17 mouse cellular contexts compared by ENCODE assay signal in the genomic region with DNA sequence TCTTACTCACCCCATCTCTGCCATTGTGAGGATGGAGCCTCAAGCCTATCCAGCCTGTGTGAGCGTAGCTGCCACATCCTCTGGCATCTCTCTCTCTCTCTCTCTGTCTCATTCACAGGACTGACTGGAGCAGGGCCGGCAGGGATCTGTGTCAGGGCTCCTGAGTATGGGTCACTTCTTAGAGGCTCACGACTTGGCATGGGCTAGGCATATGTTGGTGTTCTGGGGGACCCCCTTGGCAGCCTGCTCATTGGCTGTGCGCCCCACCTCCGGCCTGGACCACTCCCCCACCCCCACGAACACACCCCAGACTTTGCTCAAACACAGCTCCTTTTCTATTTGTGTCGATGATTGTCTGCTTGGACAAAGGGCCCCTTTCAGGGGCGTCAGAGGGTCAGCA. TPM values are rescaled to one million over a fixed set of nuclear protein-coding genes. Genes with fewer than 3 reads are reported as not detected.
DNase-seq lines count a peak whose midpoint lies in the region; ATAC-seq and TF ChIP-seq lines count a peak whose summit lies in the region.
"Had no signal": no experiment of that assay in that cellular context is flagged by ENCODE, and none has a peak within 500 bp of the region (broad histone marks: within the 10 kb centered on the region; RNA-seq: fewer than 3 reads in every experiment).

No protein-coding gene starts in this region.

- ATAC-seq in forebrain, embryonic 14.5 days: peak; percentile 65
- peak; percentile 62 for ATAC-seq in hindbrain, embryonic 16.5 days
- ATAC-seq in midbrain, postnatal 0 days (ENCODE audit: low FRiP score): peak; percentile 41; the same call in 1 of the 2 replicates
- ATAC-seq: intestine, embryonic 15.5 days had no signal

- H3K4me2 ChIP-seq in forebrain, embryonic 14.5 days (ENCODE audit: low read length): no peak overlapping the region
- no peak overlapping the region for H3K4me2 ChIP-seq in hindbrain, embryonic 16.5 days (ENCODE audit: low read length)
- H3K4me2 ChIP-seq in midbrain, postnatal 0 days (ENCODE audit: low read depth, low read length, poor library complexity, severe bottlenecking): no peak overlapping the region
- H3K4me2 ChIP-seq: heart, embryonic 15.5 days; intestine, embryonic 15.5 days; limb, embryonic 12.5 days; liver, embryonic 15.5 days had no signal

- H3K9me3 ChIP-seq in forebrain, embryonic 10.5 days: no peaks in the 10 kb centered on the region
- H3K9me3 ChIP-seq in forebrain, embryonic 14.5 days (replicated peaks; ENCODE audit: control insufficient read depth, low read length): no peaks in the 10 kb centered on the region
- H3K9me3 ChIP-seq in hindbrain, embryonic 16.5 days (ENCODE audit: control insufficient read depth, low read length): no peaks in the 10 kb centered on the region
- H3K9me3 ChIP-seq in midbrain, postnatal 0 days (ENCODE audit: low read length): no peaks in the 10 kb centered on the region
- H3K9me3 ChIP-seq: heart, embryonic 15.5 days; intestine, embryonic 15.5 days; limb, embryonic 12.5 days; liver, embryonic 15.5 days had no signal

- no peak overlapping the region for H3K9ac ChIP-seq in forebrain, embryonic 14.5 days (ENCODE audit: low read length)
- H3K9ac ChIP-seq in hindbrain, embryonic 16.5 days (ENCODE audit: low read depth, low read length): no peak overlapping the region
- no peak overlapping the region for H3K9ac ChIP-seq in midbrain, postnatal 0 days (replicated peaks; ENCODE audit: low read length, poor library complexity, severe bottlenecking)
- H3K9ac ChIP-seq: heart, embryonic 15.5 days; intestine, embryonic 15.5 days; limb, embryonic 12.5 days; liver, embryonic 15.5 days had no signal

- no peaks in the 10 kb centered on the region for H3K36me3 ChIP-seq in forebrain, embryonic 10.5 days (replicated peaks)
- H3K36me3 ChIP-seq in forebrain, embryonic 14.5 days (ENCODE audit: control insufficient read depth, insufficient read depth, low read length): no peaks in the 10 kb centered on the region
- H3K36me3 ChIP-seq in hindbrain, embryonic 16.5 days (ENCODE audit: control insufficient read depth, insufficient read depth, low read length): no peaks in the 10 kb centered on the region
- no peaks in the 10 kb centered on the region for H3K36me3 ChIP-seq in midbrain, postnatal 0 days (ENCODE audit: insufficient read depth, low read length)
- H3K36me3 ChIP-seq: heart, embryonic 15.5 days; intestine, embryonic 15.5 days; limb, embryonic 12.5 days; liver, embryonic 15.5 days had no signal

- peak overlapping the region; percentile 1; the same call in 1 of the 2 replicates for H3K4me3 ChIP-seq in forebrain, embryonic 10.5 days
- H3K4me3 ChIP-seq in forebrain, embryonic 14.5 days (ENCODE audit: low read depth, low read length): no peak overlapping the region
- H3K4me3 ChIP-seq in hindbrain, embryonic 16.5 days (ENCODE audit: low read length): no peak overlapping the region
- H3K4me3 ChIP-seq in midbrain, postnatal 0 days (ENCODE audit: low read depth, low read length): no peak overlapping the region
- H3K4me3 ChIP-seq: heart, embryonic 15.5 days; intestine, embryonic 15.5 days; limb, embryonic 12.5 days; liver, embryonic 15.5 days; myocyte had no signal

- no peak for TF ChIP-seq CTCF in midbrain, postnatal 0 days (IDR thresholded peaks at IDR 0.05)

- peaks cover 90% of the 10 kb centered on the region for H3K4me1 ChIP-seq in forebrain, embryonic 10.5 days
- peaks cover 43% of the 10 kb centered on the region for H3K4me1 ChIP-seq in forebrain, embryonic 14.5 days (ENCODE audit: control insufficient read depth, insufficient read depth, low read length)
- peaks cover 16% of the 10 kb centered on the region; the same call in 1 of the 2 replicates for H3K4me1 ChIP-seq in hindbrain, embryonic 16.5 days (ENCODE audit: control insufficient read depth, insufficient read depth, low read depth, low read length)
- no peaks in the 10 kb centered on the region for H3K4me1 ChIP-seq in midbrain, postnatal 0 days (ENCODE audit: insufficient read depth, low read length)

- H3K27ac ChIP-seq in forebrain, embryonic 10.5 days: peak overlapping the region; percentile 83
- peak overlapping the region; percentile 68 for H3K27ac ChIP-seq in forebrain, embryonic 14.5 days (ENCODE audit: low read depth, low read length)
- H3K27ac ChIP-seq in hindbrain, embryonic 16.5 days (ENCODE audit: low read depth, low read length): peak overlapping the region; percentile 53
- peak overlapping the region; percentile 44 for H3K27ac ChIP-seq in midbrain, postnatal 0 days (ENCODE audit: low read depth, low read length)
- H3K27ac ChIP-seq: heart, embryonic 15.5 days; intestine, embryonic 15.5 days; limb, embryonic 12.5 days; liver, embryonic 15.5 days; macrophage had no signal

- H3K27me3 ChIP-seq in forebrain, embryonic 10.5 days (ENCODE audit: poor library complexity, severe bottlenecking): peaks cover 92% of the 10 kb centered on the region
- no peaks in the 10 kb centered on the region for H3K27me3 ChIP-seq in forebrain, embryonic 14.5 days (replicated peaks; ENCODE audit: control insufficient read depth, insufficient read depth, low read length)
- 0 out of 2 replicates have a peak, but pooled peaks cover 2% of the 10 kb centered on the region for H3K27me3 ChIP-seq in hindbrain, embryonic 16.5 days (replicated peaks; ENCODE audit: control insufficient read depth, insufficient read depth, low read length)
- no peaks in the 10 kb centered on the region for H3K27me3 ChIP-seq in midbrain, postnatal 0 days (ENCODE audit: insufficient read depth, low read length)
- H3K27me3 ChIP-seq: intestine, embryonic 15.5 days had no signal

- WGBS in forebrain, embryonic 10.5 days: 33% methylated on average over 8 of the region's 8 CpGs
- 15% methylated on average over 8 of the region's 8 CpGs for WGBS in forebrain, embryonic 14.5 days
- 16% methylated on average over 8 of the region's 8 CpGs for WGBS in hindbrain, embryonic 16.5 days
- 18% methylated on average over 8 of the region's 8 CpGs for WGBS in midbrain, postnatal 0 days

- DNase-seq in forebrain, embryonic 10.5 days (ENCODE audit: extremely low spot score, low spot score): no peak
- peak; percentile 66 for DNase-seq in forebrain, embryonic 14.5 days (ENCODE audit: low spot score)
- peak; percentile 56 for DNase-seq in midbrain, postnatal 0 days (ENCODE audit: low spot score)
- DNase-seq in heart, adult 11 months: no peak
- DNase-seq in heart, postnatal 14 days: no peak
- no peak for DNase-seq in heart, postnatal 36 days
- DNase-seq: cerebellum, adult 11 months; gastrocnemius, postnatal 36 days; kidney, postnatal 25 days; retina, postnatal 1 day had no signal

- intact Hi-C loops in heart, postnatal 14 days (cut with DNase I): no loop called here
- intact Hi-C loops in heart, postnatal 36 days (cut with DNase I): no loop called here

RNA-seq across cellular contexts. Expression of a gene that starts 17.5 kb away (rescaled TPM):
- 33.4 and 39.1 TPM in 2 replicates for polyA plus RNA-seq in forebrain, embryonic 10.5 days (2016; fragmentation: Nextera tagmentation; extraction: Ambion mirVana)
- 27.5 and 30.8 TPM in 2 replicates for polyA plus RNA-seq in forebrain, embryonic 14.5 days (2014; fragmentation: Nextera tagmentation; extraction: Ambion mirVana)
- polyA plus RNA-seq in hindbrain, embryonic 16.5 days (2015; fragmentation: Nextera tagmentation; extraction: Ambion mirVana): 45.9 and 48.2 TPM in 2 replicates
- 71.3 and 81.6 TPM in 2 replicates for total RNA-seq in midbrain, postnatal 0 days (2014; rRNA removed)
- 24.5 and 28.1 TPM in 2 replicates for polyA plus RNA-seq in midbrain, postnatal 0 days (2015; fragmentation: Nextera tagmentation; extraction: Ambion mirVana)
- total RNA-seq in heart, postnatal 14 days (2021): 10 to 100 TPM; 12.7 to 13.0 TPM
- total RNA-seq in heart, postnatal 36 days (2021): 1 to 10 TPM; 6.2 to 9.6 TPM
- polyA plus RNA-seq: macrophage had no signal

RNA-seq across cellular contexts. Expression of a gene that starts 45.8 kb away (rescaled TPM):
- polyA plus RNA-seq in forebrain, embryonic 10.5 days (2016; fragmentation: Nextera tagmentation; extraction: Ambion mirVana): 38.0 and 39.5 TPM in 2 replicates
- 35.8 and 39.5 TPM in 2 replicates for polyA plus RNA-seq in forebrain, embryonic 14.5 days (2014; fragmentation: Nextera tagmentation; extraction: Ambion mirVana)
- 32.5 and 35.3 TPM in 2 replicates for polyA plus RNA-seq in hindbrain, embryonic 16.5 days (2015; fragmentation: Nextera tagmentation; extraction: Ambion mirVana)
- 26.0 and 29.5 TPM in 2 replicates for total RNA-seq in midbrain, postnatal 0 days (2014; rRNA removed)
- 17.3 and 21.4 TPM in 2 replicates for polyA plus RNA-seq in midbrain, postnatal 0 days (2015; fragmentation: Nextera tagmentation; extraction: Ambion mirVana)
- 10 to 100 TPM; 17.0 to 17.8 TPM for total RNA-seq in heart, postnatal 14 days (2021)
- 10 to 100 TPM; 20.8 to 21.0 TPM for total RNA-seq in heart, postnatal 36 days (2021)

RNA-seq across cellular contexts. Expression of a gene that starts 46.1 kb away (rescaled TPM):
- polyA plus RNA-seq in forebrain, embryonic 10.5 days (2016; fragmentation: Nextera tagmentation; extraction: Ambion mirVana): 349 TPM in 2 replicates
- 94.5 and 98.2 TPM in 2 replicates for polyA plus RNA-seq in forebrain, embryonic 14.5 days (2014; fragmentation: Nextera tagmentation; extraction: Ambion mirVana)
- 42.2 and 46.0 TPM in 2 replicates for polyA plus RNA-seq in hindbrain, embryonic 16.5 days (2015; fragmentation: Nextera tagmentation; extraction: Ambion mirVana)
- 9.9 and 17.4 TPM in 2 replicates for total RNA-seq in midbrain, postnatal 0 days (2014; rRNA removed)
- polyA plus RNA-seq in midbrain, postnatal 0 days (2015; fragmentation: Nextera tagmentation; extraction: Ambion mirVana): 18.7 and 21.3 TPM in 2 replicates
- 10 to 100 TPM in 1 of 2 experiments, 1 to 10 TPM in 1; 6.8 to 12.0 TPM for total RNA-seq in heart, postnatal 14 days (2021)
- total RNA-seq in heart, postnatal 36 days (2021): 1 to 10 TPM; 2.0 to 2.2 TPM

RNA-seq across cellular contexts. Expression of a gene that starts 51.6 kb away (rescaled TPM):
- polyA plus RNA-seq in forebrain, embryonic 10.5 days (2016; fragmentation: Nextera tagmentation; extraction: Ambion mirVana): 335 and 357 TPM in 2 replicates
- 154 and 159 TPM in 2 replicates for polyA plus RNA-seq in forebrain, embryonic 14.5 days (2014; fragmentation: Nextera tagmentation; extraction: Ambion mirVana)
- polyA plus RNA-seq in hindbrain, embryonic 16.5 days (2015; fragmentation: Nextera tagmentation; extraction: Ambion mirVana): 128 and 133 TPM in 2 replicates
- total RNA-seq in midbrain, postnatal 0 days (2014; rRNA removed): 91.2 and 99.5 TPM in 2 replicates
- 119 and 126 TPM in 2 replicates for polyA plus RNA-seq in midbrain, postnatal 0 days (2015; fragmentation: Nextera tagmentation; extraction: Ambion mirVana)
- 10 to 100 TPM; 17.8 to 22.2 TPM for total RNA-seq in heart, postnatal 14 days (2021)
- 10 to 100 TPM; 13.1 to 13.7 TPM for total RNA-seq in heart, postnatal 36 days (2021)

Comparison
In these comparisons a context has a peak if more than half of its experiments do, and no peak if none do; other contexts are left out.
1. DNase-seq: peak in forebrain, embryonic 14.5 days (single experiment) and midbrain, postnatal 0 days (single experiment); none in forebrain, embryonic 10.5 days (single experiment), heart, adult 11 months (single experiment), heart, postnatal 14 days (0 of 2) and heart, postnatal 36 days (0 of 2).
2. Peak in every context shown above with its lines, with median percentiles within 50 percentile points of each other: H3K27ac ChIP-seq and ATAC-seq.